Mouse (Mus musculus): ENCODE measurements around the gene Prune2. TPM values are rescaled to one million over a fixed set of nuclear protein-coding genes. Genes with fewer than 3 reads are reported as not detected.
A peak's percentile ranks its signal among the peaks of the same experiment; 100 is the strongest.

Prune2 gene
- polyA plus RNA-seq, 1 experiment from 2014 or later, result 7.7 TPM

DNA sequence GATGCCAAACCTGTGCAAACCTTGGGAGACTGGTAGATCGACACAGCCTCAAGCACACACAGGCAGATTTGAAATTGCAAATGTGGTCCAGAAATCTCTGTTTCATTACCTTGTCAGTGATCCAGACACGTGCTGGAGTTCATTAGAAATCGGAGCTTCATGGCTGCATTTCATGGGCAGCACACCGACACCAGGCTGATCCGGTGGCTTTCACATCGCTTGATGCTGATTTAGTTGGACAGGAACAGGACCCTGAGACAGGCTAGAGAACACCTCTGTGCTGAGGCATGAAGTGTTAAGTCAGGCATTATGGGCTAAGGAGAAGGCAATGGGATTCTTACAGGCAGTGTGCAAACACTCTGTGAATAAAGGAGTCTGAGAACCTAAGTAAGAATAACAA lies 1.2 kb upstream of the Prune2 start:
- ATAC-seq (ENCODE audit: low FRiP score, low TSS enrichment), result no peak
- WGBS, result 63% methylated on average over 6 of the region's 6 CpGs

DNA sequence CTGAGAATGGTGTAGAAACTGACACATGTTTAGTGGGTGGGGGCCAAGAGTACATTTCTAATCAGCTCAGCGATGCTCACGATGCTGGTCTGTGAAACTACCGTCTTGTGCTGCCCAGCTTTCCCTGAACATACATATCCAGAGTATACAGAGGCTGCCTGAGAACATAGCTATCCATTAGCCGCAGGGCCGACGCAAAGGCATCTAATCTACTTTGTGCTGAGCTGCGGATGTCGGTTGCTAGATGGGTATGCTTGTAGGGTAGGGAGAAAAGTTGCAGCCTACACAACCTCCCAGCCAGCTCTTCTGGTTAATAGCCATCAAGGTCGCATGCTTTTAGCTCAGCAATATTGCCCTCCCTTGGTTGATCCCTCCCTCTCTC lies 696 bp upstream of the Prune2 start:
- Histone ChIP-seq H3K4me3 (replicated peaks; ENCODE audit: low read depth, low read length) (peak overlapping the region; percentile 39), H3K27ac (replicated peaks; ENCODE audit: low read depth, low read length) (no peak overlapping the region), H3K9me3 (ENCODE audit: control insufficient read depth, low read length) (no peaks in the 10 kb centered on the region), H3K4me2 (ENCODE audit: low read length) (peak overlapping the region; percentile 93), H3K9ac (replicated peaks; ENCODE audit: low read length) (peak overlapping the region; percentile 49; the same call in 1 of the 2 replicates), H3K36me3 (ENCODE audit: control insufficient read depth, insufficient read depth, low read length) (no peaks in the 10 kb centered on the region), H3K4me1 (ENCODE audit: control insufficient read depth, insufficient read depth, low read length) (peaks cover 12% of the 10 kb centered on the region), H3K27me3 (ENCODE audit: control insufficient read depth, insufficient read depth, low read length) (peaks cover 11% of the 10 kb centered on the region; the same call in 1 of the 2 replicates)
- ATAC-seq (ENCODE audit: low FRiP score, low TSS enrichment) (no peak; the same call in 1 of the 2 replicates), DNase-seq (peak; percentile 30)
- 48% methylated on average over 9 of the region's 9 CpGs for WGBS

More for the DNA sequence above, 1.2 kb upstream of the Prune2 start:
- no peak for DNase-seq
- Histone ChIP-seq H3K4me3 (replicated peaks; ENCODE audit: low read depth, low read length) (no peak overlapping the region), H3K4me1 (ENCODE audit: control insufficient read depth, insufficient read depth, low read length) (peaks cover 12% of the 10 kb centered on the region), H3K27me3 (ENCODE audit: control insufficient read depth, insufficient read depth, low read length) (peaks cover 11% of the 10 kb centered on the region; the same call in 1 of the 2 replicates), H3K9me3 (ENCODE audit: control insufficient read depth, low read length) (no peaks in the 10 kb centered on the region), H3K4me2 (ENCODE audit: low read length) (no peak overlapping the region), H3K36me3 (ENCODE audit: control insufficient read depth, insufficient read depth, low read length) (no peaks in the 10 kb centered on the region), H3K27ac (replicated peaks; ENCODE audit: low read depth, low read length) (no peak overlapping the region), H3K9ac (replicated peaks; ENCODE audit: low read length) (no peak overlapping the region)

DNA sequence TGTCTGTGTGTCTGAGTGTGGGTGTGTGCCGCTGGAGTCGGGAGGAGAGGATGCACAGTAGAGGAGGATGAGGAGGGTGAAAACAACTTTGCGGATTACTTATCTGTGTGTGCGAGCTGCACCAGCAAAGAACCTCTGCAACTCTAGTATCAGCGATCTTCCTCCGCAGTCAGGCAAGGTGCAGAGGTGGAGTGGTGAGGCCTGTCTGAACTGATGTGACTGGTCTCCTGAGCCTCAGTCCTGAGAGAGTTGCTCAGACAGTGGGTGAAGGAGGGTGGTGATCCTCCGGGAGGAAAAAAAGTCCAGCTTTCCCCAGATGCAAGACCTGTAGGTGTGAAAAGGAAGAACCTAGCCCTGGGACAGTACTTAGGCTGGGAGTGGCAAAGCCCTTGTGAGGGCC lies 401 bp downstream of the Prune2 start:
- Histone ChIP-seq H3K36me3 (ENCODE audit: control insufficient read depth, insufficient read depth, low read length) (no peaks in the 10 kb centered on the region), H3K9ac (replicated peaks; ENCODE audit: low read length) (peak overlapping the region; percentile 49; the same call in 1 of the 2 replicates), H3K9me3 (ENCODE audit: control insufficient read depth, low read length) (no peaks in the 10 kb centered on the region), H3K4me3 (replicated peaks; ENCODE audit: low read depth, low read length) (peak overlapping the region; percentile 39), H3K27me3 (ENCODE audit: control insufficient read depth, insufficient read depth, low read length) (peaks cover 11% of the 10 kb centered on the region; the same call in 1 of the 2 replicates), H3K4me1 (ENCODE audit: control insufficient read depth, insufficient read depth, low read length) (peaks cover 12% of the 10 kb centered on the region), H3K4me2 (ENCODE audit: low read length) (peak overlapping the region; percentile 93), H3K27ac (replicated peaks; ENCODE audit: low read depth, low read length) (no peak overlapping the region)
- DNase-seq (no peak), ATAC-seq (ENCODE audit: low FRiP score, low TSS enrichment) (peak; percentile 10; the same call in 1 of the 2 replicates)
- WGBS, result 2% methylated on average over 7 of the region's 7 CpGs

DNA sequence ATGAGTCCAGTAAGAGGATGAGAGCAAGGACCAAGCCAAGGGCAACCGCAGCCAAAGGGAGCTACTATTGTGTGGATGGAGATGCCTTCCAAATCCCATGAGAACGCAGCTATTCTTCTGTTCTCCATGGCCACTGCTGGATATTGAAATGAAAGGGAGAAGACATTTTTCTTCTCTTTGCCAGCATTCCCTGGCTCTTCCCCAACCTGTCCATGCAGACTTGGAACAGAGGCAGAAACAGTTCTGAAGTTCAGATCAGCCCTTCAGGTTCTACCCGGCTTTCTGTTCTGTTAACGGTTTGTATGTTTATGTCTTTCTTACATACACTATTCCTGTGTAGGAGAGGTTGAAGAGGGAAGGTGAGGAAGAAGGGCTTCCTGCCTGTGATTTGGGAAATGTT lies 3.1 kb downstream of the Prune2 start:
- Histone ChIP-seq H3K27ac (replicated peaks; ENCODE audit: low read depth, low read length) (no peak overlapping the region), H3K4me2 (ENCODE audit: low read length) (no peak overlapping the region), H3K4me3 (replicated peaks; ENCODE audit: low read depth, low read length) (no peak overlapping the region), H3K4me1 (ENCODE audit: control insufficient read depth, insufficient read depth, low read length) (peaks cover 12% of the 10 kb centered on the region), H3K27me3 (ENCODE audit: control insufficient read depth, insufficient read depth, low read length) (peaks cover 11% of the 10 kb centered on the region; the same call in 1 of the 2 replicates), H3K9me3 (ENCODE audit: control insufficient read depth, low read length) (no peaks in the 10 kb centered on the region), H3K36me3 (ENCODE audit: control insufficient read depth, insufficient read depth, low read length) (no peaks in the 10 kb centered on the region), H3K9ac (replicated peaks; ENCODE audit: low read length) (no peak overlapping the region)
- 94% methylated on average over 4 of the region's 4 CpGs for WGBS
- DNase-seq (no peak), ATAC-seq (ENCODE audit: low FRiP score, low TSS enrichment) (no peak)

DNA sequence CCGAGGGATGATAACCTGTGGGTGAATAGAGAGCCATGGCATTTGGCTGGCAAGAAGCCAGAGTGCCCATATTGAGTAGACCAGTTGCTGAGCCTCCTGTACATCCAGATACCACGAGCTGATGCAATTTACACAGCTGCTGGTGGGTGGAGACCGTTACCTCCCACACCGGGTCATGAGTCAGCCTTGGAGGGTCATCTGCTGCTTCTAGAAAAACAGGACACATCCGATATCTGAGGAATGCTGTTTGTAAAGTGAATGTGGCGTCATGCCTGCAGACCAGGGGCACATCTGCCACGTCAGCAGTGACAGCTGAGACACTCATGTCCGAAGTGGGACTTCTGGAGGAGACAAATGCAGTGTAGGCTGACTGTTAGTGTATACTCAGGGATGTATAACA lies 3.6 kb downstream of the Prune2 start:
- peaks cover 11% of the 10 kb centered on the region; the same call in 1 of the 2 replicates for H3K27me3 ChIP-seq (ENCODE audit: control insufficient read depth, insufficient read depth, low read length)
- H3K4me3 ChIP-seq (replicated peaks; ENCODE audit: low read depth, low read length), result no peak overlapping the region
- H3K27ac ChIP-seq (replicated peaks; ENCODE audit: low read depth, low read length), result no peak overlapping the region
- peaks cover 12% of the 10 kb centered on the region for H3K4me1 ChIP-seq (ENCODE audit: control insufficient read depth, insufficient read depth, low read length)
- WGBS, result 80% methylated on average over 8 of the region's 8 CpGs
- H3K9ac ChIP-seq (replicated peaks; ENCODE audit: low read length), result no peak overlapping the region
- DNase-seq, result no peak
- no peak overlapping the region for H3K4me2 ChIP-seq (ENCODE audit: low read length)
- ATAC-seq (ENCODE audit: low FRiP score, low TSS enrichment), result no peak
- no peaks in the 10 kb centered on the region for H3K36me3 ChIP-seq (ENCODE audit: control insufficient read depth, insufficient read depth, low read length)
- no peaks in the 10 kb centered on the region for H3K9me3 ChIP-seq (ENCODE audit: control insufficient read depth, low read length)

DNA sequence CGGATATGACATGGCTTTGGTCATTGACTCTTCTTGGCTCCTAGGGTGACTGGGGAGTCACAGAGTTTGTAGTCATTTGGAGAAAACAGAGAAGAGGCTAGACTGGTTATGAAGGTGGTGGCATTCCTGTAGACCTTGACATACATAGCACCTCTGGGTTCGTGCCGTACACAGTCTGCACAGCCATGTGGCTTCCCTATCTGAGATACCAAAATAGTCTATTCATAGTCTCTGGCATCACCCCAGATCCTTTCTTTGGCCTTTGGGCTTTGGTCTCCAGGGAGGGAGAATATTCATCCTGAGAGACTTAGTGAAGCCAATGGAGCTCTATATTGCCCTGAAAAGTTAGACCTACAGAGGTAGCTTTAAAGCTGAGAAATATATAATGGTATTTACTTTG lies 5.1 kb downstream of the Prune2 start:
- Histone ChIP-seq H3K27me3 (ENCODE audit: control insufficient read depth, insufficient read depth, low read length) (peaks cover 8% of the 10 kb centered on the region; the same call in 1 of the 2 replicates), H3K4me3 (replicated peaks; ENCODE audit: low read depth, low read length) (no peak overlapping the region), H3K36me3 (ENCODE audit: control insufficient read depth, insufficient read depth, low read length) (no peaks in the 10 kb centered on the region), H3K4me1 (ENCODE audit: control insufficient read depth, insufficient read depth, low read length) (peaks cover 3% of the 10 kb centered on the region; the same call in 1 of the 2 replicates), H3K27ac (replicated peaks; ENCODE audit: low read depth, low read length) (no peak overlapping the region), H3K4me2 (ENCODE audit: low read length) (no peak overlapping the region), H3K9me3 (ENCODE audit: control insufficient read depth, low read length) (no peaks in the 10 kb centered on the region), H3K9ac (replicated peaks; ENCODE audit: low read length) (no peak overlapping the region)
- ATAC-seq (ENCODE audit: low FRiP score, low TSS enrichment) (no peak), DNase-seq (no peak)
- WGBS, result 94% methylated on average over 3 of the region's 3 CpGs

DNA sequence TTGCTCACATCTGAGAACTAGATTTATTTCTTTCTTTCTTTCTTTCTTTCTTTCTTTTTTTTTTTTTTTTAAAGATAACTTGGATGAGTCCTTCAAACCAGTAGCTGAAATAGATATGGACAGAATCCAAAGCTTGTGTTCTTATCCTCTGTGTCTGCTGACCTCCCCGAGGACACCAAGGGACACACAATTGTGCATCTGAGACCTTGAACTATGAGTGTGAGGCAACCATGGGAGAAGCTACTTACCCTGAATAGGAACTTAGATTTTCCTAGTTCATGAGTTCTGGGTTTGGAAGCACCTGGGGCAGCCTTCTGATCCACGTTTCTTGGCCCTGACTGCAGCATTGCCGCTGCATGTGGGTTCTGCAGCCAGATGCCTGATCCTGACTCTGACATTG lies 7.3 kb downstream of the Prune2 start:
- Histone ChIP-seq H3K4me3 (replicated peaks; ENCODE audit: low read depth, low read length) (no peak overlapping the region), H3K4me2 (ENCODE audit: low read length) (no peak overlapping the region), H3K9me3 (ENCODE audit: control insufficient read depth, low read length) (no peaks in the 10 kb centered on the region), H3K9ac (replicated peaks; ENCODE audit: low read length) (no peak overlapping the region), H3K27me3 (ENCODE audit: control insufficient read depth, insufficient read depth, low read length) (no peaks in the 10 kb centered on the region), H3K36me3 (ENCODE audit: control insufficient read depth, insufficient read depth, low read length) (no peaks in the 10 kb centered on the region), H3K4me1 (ENCODE audit: control insufficient read depth, insufficient read depth, low read length) (no peaks in the 10 kb centered on the region), H3K27ac (replicated peaks; ENCODE audit: low read depth, low read length) (no peak overlapping the region)
- no peak for DNase-seq
- 88% methylated on average over 3 of the region's 3 CpGs for WGBS
- no peak for ATAC-seq (ENCODE audit: low FRiP score, low TSS enrichment)

DNA sequence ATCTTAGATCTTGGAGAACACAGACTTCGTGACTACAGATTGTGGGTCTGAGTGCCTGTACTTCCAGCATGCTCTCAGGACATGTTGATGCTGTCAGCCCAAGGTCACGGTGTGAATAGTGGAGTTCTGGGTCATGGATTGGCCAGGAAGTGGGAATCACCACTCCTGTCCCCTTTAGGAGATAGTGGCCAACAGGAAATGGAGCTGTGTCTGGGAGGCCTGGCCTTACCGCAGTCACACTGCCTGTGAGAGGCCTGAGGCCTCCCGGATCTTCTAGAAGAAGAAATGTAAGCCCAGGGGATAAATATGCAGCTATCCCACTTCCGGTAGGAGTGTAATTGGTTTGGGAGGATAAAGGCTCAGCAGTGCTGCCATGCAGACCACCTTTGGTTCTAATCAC lies 12.8 kb downstream of the Prune2 start:
- Histone ChIP-seq H3K4me3 (replicated peaks; ENCODE audit: low read depth, low read length) (no peak overlapping the region), H3K4me1 (ENCODE audit: control insufficient read depth, insufficient read depth, low read length) (no peaks in the 10 kb centered on the region), H3K36me3 (ENCODE audit: control insufficient read depth, insufficient read depth, low read length) (no peaks in the 10 kb centered on the region), H3K4me2 (ENCODE audit: low read length) (no peak overlapping the region), H3K27me3 (ENCODE audit: control insufficient read depth, insufficient read depth, low read length) (no peaks in the 10 kb centered on the region), H3K27ac (replicated peaks; ENCODE audit: low read depth, low read length) (no peak overlapping the region), H3K9me3 (ENCODE audit: control insufficient read depth, low read length) (no peaks in the 10 kb centered on the region), H3K9ac (replicated peaks; ENCODE audit: low read length) (no peak overlapping the region)
- 89% methylated on average over 5 of the region's 5 CpGs for WGBS
- DNase-seq (no peak), ATAC-seq (ENCODE audit: low FRiP score, low TSS enrichment) (no peak)

DNA sequence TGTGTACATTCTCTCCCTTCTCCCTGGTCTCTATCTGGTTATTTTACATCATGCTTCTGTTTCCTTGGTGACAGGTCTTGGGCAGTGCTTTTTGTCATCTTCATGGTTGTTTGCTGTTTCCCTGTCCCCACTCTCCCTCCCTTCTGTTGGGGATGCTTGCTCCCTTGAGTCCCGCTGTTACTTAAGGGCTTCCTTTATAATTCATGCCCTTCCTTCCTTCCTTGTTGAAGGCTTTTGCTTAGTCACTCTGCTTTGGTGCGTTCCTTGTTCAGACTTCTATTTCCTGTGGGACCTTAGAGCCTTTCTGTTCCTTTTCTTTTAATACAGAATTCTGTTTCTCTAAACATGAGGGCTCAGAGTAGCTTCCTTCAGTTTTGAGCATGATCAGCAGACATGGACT lies 14.7 kb downstream of the Prune2 start:
- no peak overlapping the region for H3K9ac ChIP-seq (replicated peaks; ENCODE audit: low read length)
- H3K9me3 ChIP-seq (ENCODE audit: control insufficient read depth, low read length), result no peaks in the 10 kb centered on the region
- H3K27ac ChIP-seq (replicated peaks; ENCODE audit: low read depth, low read length), result no peak overlapping the region
- no peak overlapping the region for H3K4me2 ChIP-seq (ENCODE audit: low read length)
- WGBS, result 61% methylated on average over 2 of the region's 2 CpGs
- no peaks in the 10 kb centered on the region for H3K27me3 ChIP-seq (ENCODE audit: control insufficient read depth, insufficient read depth, low read length)
- no peak overlapping the region for H3K4me3 ChIP-seq (replicated peaks; ENCODE audit: low read depth, low read length)
- DNase-seq, result no peak
- H3K4me1 ChIP-seq (ENCODE audit: control insufficient read depth, insufficient read depth, low read length), result no peaks in the 10 kb centered on the region
- H3K36me3 ChIP-seq (ENCODE audit: control insufficient read depth, insufficient read depth, low read length), result no peaks in the 10 kb centered on the region
- no peak for ATAC-seq (ENCODE audit: low FRiP score, low TSS enrichment)

Measured in midbrain, embryonic 14.5 days (tissue).